Mouse (Mus musculus) testis, adult 2 months (tissue): ENCODE data around the gene Tex26. TPM values are rescaled to one million over a fixed set of nuclear protein-coding genes. Genes with fewer than 3 reads are reported as not detected.

Source experiments
- H3K27ac ChIP-seq: fragments of 200-500 bp; 2 replicates; pipeline ENCODE4 v1.5.1; 2012; ENCODE audit warnings: low read depth, low read length; ENCODE audit not compliant: control insufficient read depth, insufficient read depth
- H3K27me3 ChIP-seq: fragments of 200-500 bp; 2 replicates; pipeline ENCODE4 v1.6.1; 2012; ENCODE audit warnings: mild to moderate bottlenecking, low read length, moderate library complexity; ENCODE audit not compliant: control insufficient read depth, insufficient read depth
- H3K36me3 ChIP-seq: fragments of 200-500 bp; 2 replicates; pipeline ENCODE4 v1.6.1; 2012; ENCODE audit warnings: mild to moderate bottlenecking, low read length; ENCODE audit not compliant: control insufficient read depth, insufficient read depth
- H3K4me1 ChIP-seq: fragments of 200-500 bp; 2 replicates; pipeline ENCODE4 v1.6.1; 2012; ENCODE audit warnings: low read length; ENCODE audit not compliant: control insufficient read depth, insufficient read depth
- H3K4me3 ChIP-seq: fragments of 200-500 bp; 2 replicates; pipeline ENCODE4 v1.5.1; 2012; ENCODE audit warnings: low read depth, mild to moderate bottlenecking, low read length, moderate library complexity, mixed read lengths; ENCODE audit not compliant: control insufficient read depth
- CTCF ChIP-seq: fragments of 200-500 bp; IDR thresholded peaks from 2 replicates; pipeline ENCODE4 v1.5.1; 2012; ENCODE audit warnings: low read depth, mild to moderate bottlenecking, inconsistent platforms, low read length, moderate library complexity; ENCODE audit not compliant: control insufficient read depth, insufficient read depth, insufficient replicate concordance
- POLR2A ChIP-seq: fragments of 200-500 bp; IDR thresholded peaks from 2 replicates; pipeline ENCODE4 v1.6.1; 2012; ENCODE audit warnings: low read depth, mild to moderate bottlenecking, inconsistent platforms, low read length, moderate library complexity; ENCODE audit not compliant: control insufficient read depth
- polyA plus RNA-seq: library from polyadenylated mRNA; depleted of rRNA; stranded (reverse); fragments of >200 nt; gene quantifications from 2 replicates; pipeline ENCODE4 v1.2.3, GENCODE M21; 2012

Tex26 gene
- polyA plus RNA-seq, 1 experiment: 35.9 TPM

DNA sequence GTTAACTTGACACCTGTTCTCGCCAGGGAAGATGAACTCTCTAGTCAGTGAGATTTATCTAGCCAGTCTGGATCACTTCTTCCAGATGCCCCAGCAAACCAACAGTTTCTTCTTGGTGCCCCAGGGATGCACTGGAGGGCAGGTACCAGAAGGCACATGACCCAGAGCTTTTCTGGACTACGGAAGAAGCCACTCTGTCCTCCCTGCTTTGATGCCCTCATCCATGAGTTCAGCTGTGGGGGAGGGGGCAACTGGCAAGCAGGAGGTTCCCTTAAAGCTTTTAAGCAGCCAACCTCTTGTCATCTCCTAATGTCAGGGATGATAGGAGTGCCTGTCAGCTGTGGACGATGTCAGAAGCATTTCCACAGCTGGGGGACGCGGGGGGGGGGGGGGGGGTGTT, 25.8 kb downstream of the Tex26 start:
- H3K4me3 ChIP-seq: no peak overlapping the region
- H3K36me3 ChIP-seq: no peaks in the 10 kb centered on the region
- no peaks in the 10 kb centered on the region for H3K27me3 ChIP-seq
- no peaks in the 10 kb centered on the region for H3K4me1 ChIP-seq
- H3K27ac ChIP-seq: no peak overlapping the region
- no peak for TF ChIP-seq POLR2A
- no peak for TF ChIP-seq CTCF

DNA sequence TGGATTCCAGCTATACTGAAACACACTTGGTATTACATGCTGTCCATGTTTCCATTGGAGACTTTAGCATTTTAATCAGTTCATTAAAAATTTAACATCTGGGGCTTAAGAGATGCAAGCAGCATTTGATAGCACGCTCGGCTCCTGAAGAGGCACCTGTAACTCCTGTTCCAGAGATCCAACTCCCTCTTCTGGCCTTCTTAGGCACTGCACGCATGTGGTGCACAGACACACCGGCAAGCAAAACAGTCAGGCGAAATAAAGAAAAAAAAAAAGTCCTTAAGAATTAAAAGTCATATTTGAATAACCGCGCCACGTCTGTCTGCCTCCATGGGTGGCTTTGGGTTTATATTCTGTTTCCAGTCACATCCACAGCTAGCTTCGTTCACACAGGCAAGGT, 34.7 kb downstream of the Tex26 start:
- Histone ChIP-seq H3K4me1 (no peaks in the 10 kb centered on the region; the same call in 1 of the 2 replicates), H3K27ac (no peak overlapping the region), H3K27me3 (no peaks in the 10 kb centered on the region), H3K36me3 (no peaks in the 10 kb centered on the region), H3K4me3 (no peak overlapping the region)
- TF ChIP-seq POLR2A (no peak), CTCF (peak; percentile 27; the same call in 1 of the 2 replicates)

DNA sequence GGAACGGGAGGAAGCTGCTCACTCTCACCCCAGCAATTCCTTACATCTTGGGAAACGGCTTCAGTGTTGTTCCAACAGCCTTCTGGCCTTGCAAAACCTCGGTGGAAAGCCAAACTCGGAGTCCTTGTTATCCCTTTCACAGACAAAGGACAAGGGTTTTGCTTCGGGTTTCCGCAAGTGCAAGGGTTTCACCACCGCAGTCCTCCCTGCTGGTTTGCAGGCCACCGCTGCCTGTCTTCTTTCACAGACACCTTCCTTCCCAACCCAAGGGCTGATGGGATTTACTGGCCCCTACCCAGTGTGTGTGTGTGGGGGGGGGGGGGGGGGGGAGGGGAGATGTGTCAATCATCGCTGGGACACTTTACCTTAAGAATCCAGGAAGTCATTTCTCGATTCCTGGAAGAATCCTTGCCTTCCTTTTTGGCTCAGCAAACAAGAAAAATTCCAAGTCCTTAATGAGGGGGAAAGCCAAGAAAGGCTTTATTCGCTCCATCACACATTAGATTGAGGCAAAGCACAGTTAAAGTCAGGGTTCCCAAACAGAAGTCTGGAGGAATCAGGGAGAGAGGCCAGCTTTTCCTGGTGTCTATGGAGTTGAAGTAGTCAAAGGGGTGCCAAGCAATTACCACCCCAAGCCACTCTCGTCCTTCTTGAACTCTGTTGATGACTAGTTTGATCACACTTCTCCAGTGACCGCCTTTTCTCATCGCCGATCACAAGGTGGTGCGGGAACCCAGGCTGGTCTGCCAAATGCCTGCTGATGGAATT, 35.4 kb downstream of the Tex26 start:
- H3K27ac ChIP-seq: no peak overlapping the region
- TF ChIP-seq CTCF (no peak), POLR2A (no peak)
- H3K4me1 ChIP-seq: no peaks in the 10 kb centered on the region; the same call in 1 of the 2 replicates
- H3K36me3 ChIP-seq: no peaks in the 10 kb centered on the region
- H3K4me3 ChIP-seq: peak overlapping the region; percentile 16; the same call in 1 of the 2 replicates
- no peaks in the 10 kb centered on the region for H3K27me3 ChIP-seq

DNA sequence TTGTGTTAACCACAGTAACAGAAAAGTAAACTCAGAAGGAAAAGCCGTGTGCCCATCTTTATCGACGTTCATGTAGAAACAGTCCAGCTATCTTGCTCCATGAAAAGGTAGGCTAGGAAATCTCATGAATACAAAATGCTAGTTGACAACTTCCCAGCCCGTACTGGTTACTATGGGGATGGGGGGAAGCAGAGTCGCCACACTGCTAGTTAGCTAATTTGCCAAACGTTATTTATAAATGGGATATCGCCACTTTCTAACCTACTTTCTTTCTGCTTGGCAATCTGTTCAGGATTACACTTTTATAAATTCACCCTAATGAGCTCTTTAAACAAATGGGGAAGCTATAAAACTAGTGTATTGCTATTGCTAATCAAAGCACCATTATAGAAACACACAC, 42.5 kb downstream of the Tex26 start:
- TF ChIP-seq CTCF: no peak
- no peak for TF ChIP-seq POLR2A
- no peaks in the 10 kb centered on the region; the same call in 1 of the 2 replicates for H3K4me1 ChIP-seq
- H3K27me3 ChIP-seq: no peaks in the 10 kb centered on the region
- H3K36me3 ChIP-seq: no peaks in the 10 kb centered on the region
- no peak overlapping the region for H3K27ac ChIP-seq
- no peak overlapping the region for H3K4me3 ChIP-seq

DNA sequence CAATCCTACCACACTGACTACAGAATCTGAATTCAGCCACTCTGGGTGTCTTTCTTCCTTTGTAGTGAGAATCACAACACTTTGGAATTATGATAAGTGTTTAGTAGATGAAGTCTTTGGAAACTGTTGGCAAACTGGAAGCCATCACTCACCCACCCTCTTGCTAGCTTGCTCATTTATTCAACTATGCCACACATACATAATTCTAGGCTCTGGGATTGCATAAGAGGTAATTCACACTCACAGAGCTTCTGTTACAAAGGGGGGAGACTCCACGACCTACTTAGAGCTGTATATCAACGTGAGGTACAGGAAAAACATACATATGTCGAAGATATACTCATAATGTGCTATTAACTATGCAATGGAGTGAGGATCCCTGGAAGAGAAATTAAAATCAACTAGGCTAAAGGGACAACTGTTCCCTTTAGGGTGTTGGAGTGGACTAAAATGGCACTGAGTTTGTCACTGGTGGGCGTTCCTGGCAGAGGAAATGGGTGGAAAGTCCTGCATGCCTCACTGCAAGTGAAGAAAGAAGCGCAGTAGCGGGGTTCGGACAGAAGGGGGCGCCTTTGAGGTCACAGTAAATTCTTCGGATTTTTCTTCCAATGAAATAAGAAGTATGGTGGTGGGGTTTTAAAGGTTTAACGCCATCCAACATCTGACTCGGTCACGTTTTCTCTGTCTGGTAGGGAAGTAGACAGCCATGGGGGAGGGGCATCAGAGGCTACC, 44.0 kb downstream of the Tex26 start:
- no peaks in the 10 kb centered on the region for H3K36me3 ChIP-seq
- H3K4me3 ChIP-seq: no peak overlapping the region
- TF ChIP-seq POLR2A (no peak), CTCF (peak; percentile 71)
- H3K4me1 ChIP-seq: no peaks in the 10 kb centered on the region; the same call in 1 of the 2 replicates
- H3K27ac ChIP-seq: no peak overlapping the region
- H3K27me3 ChIP-seq: no peaks in the 10 kb centered on the region

DNA sequence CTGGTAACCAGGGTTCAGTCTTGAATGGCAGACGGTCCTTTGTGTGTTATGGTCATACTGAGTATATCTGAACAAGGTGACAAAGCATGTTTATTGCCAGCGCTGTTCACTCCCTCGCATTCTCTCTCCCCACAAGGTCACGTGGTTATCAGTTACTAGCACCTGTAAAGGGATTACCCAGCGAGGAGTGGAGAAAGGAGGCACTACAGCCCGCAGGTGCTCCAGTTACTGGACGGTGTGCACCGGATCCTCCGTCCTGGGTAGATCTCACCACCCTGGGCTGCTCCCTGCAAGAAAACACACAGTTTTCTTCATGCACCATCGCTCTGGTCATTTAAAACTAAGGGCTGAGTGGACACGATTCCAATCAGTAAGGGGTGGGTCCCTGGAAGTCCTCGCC, 44.8 kb downstream of the Tex26 start:
- TF ChIP-seq POLR2A (no peak), CTCF (no peak)
- no peak overlapping the region for H3K4me3 ChIP-seq
- H3K36me3 ChIP-seq: no peaks in the 10 kb centered on the region
- H3K4me1 ChIP-seq: peaks cover 1% of the 10 kb centered on the region; the same call in 1 of the 2 replicates
- H3K27ac ChIP-seq: no peak overlapping the region
- H3K27me3 ChIP-seq: no peaks in the 10 kb centered on the region

DNA sequence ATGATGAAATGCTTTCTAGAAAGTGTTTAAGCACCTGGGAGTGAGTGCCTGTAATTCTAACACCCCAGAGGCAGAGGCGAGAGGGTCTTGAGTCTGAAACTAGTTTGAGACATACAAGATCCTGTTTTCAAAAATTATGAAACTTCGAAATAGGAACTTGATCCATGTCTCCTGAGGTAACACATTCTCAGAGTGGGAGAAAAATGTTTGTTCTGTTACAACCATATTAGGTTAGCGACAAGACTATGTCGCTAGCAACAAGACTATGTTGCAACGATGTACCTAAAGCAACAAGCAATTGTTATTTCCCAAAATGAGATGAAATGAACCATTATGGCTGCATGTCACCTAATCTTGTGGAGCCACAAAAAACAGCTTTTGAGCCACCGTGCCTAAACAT, 46.0 kb downstream of the Tex26 start:
- H3K4me1 ChIP-seq: peaks cover 5% of the 10 kb centered on the region; the same call in 1 of the 2 replicates
- no peak overlapping the region for H3K4me3 ChIP-seq
- H3K36me3 ChIP-seq: no peaks in the 10 kb centered on the region
- no peak overlapping the region for H3K27ac ChIP-seq
- H3K27me3 ChIP-seq: no peaks in the 10 kb centered on the region
- TF ChIP-seq POLR2A (no peak), CTCF (no peak)
